Mouse (Mus musculus) left cerebral cortex, adult 9 months (tissue): Measurements from ENCODE around the gene Ank.
"Not testable (repeated sequence)": the region's sequence is repeated elsewhere in the genome, so short reads cannot be mapped to it uniquely, and the experiment has no call there.

Source experiments
- DNase-seq, 2 experiments: peaks; one replicate each; pipeline ENCODE4 v3.0.0; 2022; ENCODE audit warnings: low spot score in 2 of 2

The Ank gene

DNA sequence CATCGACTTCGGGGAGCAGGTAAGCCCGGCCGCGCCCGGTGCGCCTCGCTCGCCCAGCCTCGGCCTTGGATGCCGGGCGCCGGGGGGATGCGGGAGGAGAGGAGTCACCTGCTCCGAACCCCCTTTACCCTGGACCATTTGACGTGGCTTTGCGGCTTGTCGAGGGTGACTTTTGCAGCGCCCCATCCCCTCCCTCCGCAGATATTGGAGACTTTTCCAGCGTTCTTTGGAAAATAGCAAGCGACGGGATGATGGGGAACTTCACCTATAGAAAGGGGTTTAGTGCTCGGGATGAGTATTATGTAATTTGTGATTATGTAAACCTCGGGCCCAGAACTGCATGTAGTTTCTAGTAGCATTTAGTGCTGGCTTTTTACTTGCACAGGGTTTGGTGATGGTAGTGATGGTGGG is 609 bp downstream of the Ank start:
- DNase-seq: peak in 1 of 2 experiments; percentile 49

GRCm38 (mm10) chr15:27467641-27468040 is 1.2 kb downstream of the Ank start:
- peak in 1 of 2 experiments; percentile 58 for DNase-seq

GRCm38 (mm10) chr15:27468822-27469488 is 2.5 kb downstream of the Ank start:
- DNase-seq: no peak

DNA sequence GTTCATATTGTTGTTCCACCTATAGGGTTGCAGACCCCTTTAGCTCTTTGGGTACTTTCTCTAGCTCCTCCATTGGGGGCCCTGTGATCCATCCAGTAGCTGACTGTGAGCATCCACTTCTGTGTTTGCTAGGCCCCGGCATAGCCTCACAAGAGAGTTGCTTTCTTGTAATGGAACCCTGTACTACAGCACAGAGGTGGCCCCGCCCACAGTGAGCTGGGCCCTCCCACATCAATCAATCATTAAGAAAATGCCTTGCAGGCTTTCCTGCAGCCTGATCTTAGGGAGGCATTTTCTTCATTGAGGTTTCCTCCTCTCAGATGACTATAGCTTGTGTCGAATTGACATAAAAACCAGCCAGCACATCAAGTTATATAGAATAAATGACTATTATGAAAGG is 3.9 kb downstream of the Ank start:
- DNase-seq: not testable (repeated sequence)

GRCm38 (mm10) chr15:27472315-27472714 is 5.8 kb downstream of the Ank start:
- no peak for DNase-seq

DNA sequence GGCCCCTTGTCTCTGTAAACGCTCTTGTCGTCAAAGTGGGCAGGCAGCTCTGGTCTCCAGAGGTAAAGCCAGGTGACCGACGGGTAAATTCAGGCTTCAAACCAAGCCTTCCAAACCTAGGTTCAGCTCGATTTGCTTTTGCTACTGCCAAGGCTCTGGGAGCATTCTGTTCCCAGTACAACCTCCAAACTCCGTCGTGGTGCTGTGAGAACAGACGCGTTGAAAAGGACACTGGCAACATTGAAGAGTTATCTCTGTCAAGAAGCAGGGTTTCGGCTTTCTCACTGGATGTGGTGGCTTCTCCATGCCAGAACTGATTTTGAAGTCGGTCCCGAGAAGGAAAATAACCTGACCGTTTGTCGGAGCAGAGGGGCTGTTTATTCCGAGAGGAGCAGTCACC is 9.5 kb downstream of the Ank start:
- no peak for DNase-seq

GRCm38 (mm10) chr15:27476671-27477070 is 10.2 kb downstream of the Ank start:
- no peak for DNase-seq

- DNase-seq: no peak
These were observed 10.7 kb downstream of the Ank start for GRCm38 (mm10) chr15:27477159-27477558.

DNA sequence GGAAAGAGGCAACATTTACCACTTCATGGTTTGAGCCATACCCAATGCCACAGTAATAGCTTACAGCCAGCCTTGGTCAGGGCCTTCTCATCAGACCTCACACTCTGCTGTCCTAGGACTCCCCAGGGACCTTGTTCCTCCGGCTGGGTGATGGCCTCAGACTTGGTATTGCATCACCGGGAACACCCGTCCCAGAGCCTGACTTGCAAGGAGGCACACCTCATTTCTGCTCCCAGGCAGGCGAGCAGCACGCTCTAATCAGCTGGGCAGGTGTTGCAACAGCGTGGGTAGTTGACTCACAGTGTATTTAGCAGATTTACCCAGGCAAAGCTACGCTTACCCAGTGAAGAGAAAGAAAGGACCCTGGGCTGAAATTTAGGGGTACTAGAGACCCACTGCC is 11.2 kb downstream of the Ank start:
- no peak for DNase-seq

DNA sequence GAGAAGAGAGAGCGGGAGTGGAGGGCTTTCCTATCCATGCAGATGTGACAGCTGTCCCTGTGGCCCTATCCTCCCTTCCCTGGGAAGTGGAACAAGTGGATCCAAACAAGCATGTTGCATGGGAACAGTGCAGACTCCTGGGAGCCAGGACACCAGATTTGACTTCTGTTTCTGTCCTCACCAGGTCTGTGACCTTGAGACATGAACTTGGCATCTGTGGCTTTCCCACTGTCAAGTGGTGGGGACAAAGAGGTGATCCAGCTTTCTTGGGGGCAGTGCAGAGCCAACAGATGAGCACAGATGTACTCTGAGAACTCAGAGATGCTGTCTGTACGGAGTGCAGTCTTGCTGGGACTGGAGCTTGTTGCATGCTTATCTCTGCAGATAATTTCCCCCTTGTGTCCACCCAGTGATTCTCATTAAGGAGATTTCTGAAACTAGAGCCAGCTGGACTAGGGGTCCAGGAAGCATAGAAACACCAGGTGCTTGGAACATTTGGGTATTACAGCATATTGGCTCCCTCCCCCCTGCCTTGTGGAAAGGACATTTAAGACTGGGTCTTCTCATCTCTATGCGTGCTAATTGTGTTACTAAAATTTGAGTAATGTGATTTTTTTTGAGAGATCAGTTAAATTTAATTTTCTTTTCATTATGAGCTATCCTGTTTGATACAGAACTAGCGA is 14.0 kb downstream of the Ank start:
- no peak for DNase-seq

DNA sequence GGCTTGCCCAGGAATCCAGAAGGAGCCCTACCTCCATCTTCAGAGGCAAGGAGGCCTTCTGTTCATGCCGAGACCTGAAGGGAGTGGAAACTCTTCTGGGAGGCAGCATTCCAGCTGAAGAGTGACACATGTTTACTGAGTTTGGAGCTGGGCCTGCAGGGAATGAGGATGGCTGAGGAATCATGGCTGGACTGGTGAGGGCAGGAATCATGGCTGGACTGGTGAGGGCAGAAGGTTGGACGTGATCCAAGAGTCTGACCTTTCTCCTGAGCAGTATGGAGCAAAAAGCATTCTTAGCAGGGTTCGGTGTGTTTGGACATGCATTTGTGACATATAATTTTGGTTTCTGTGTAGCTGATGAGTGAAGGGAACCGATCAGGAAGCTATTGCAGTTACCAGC is 15.5 kb downstream of the Ank start:
- DNase-seq: no peak

GRCm38 (mm10) chr15:27483183-27483582 is 16.7 kb downstream of the Ank start:
- no peak for DNase-seq

- no peak for DNase-seq
These were observed 19.2 kb downstream of the Ank start for GRCm38 (mm10) chr15:27485567-27486278.

DNA sequence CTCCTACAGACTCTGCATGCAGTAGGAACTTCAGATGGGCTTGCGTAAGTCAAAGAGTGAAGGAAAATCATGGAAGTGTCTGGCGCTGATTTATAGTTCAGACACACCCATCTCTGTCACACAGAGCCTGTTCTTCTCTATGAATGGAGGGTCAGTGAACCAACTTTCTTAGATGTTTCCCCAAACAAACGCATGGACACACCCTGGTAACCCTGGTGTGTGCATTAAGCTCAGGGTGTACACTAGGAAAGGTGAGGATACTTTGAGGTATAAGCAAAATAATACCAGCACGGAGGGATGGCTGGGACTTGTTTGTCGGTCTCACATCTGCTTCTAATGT is 19.8 kb downstream of the Ank start:
- no peak for DNase-seq

DNA sequence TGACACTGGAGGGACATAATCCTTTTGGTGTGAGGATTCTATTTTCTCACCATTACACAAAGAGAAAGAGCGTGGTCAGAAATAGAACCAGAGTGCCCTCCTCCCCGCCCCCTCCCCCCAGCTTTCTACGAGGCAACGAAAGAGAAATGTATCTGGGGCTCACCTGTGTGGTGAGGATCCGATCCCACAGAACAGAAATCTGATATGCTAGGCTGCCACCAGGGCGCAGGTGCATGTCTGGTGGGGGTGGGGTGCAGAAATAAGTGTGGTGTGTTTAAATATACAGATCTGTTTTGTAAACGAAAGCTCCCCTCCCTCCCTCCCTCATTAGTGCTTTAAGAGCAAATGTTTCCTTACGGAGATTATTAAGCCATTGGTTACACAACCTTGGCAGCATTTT is 20.6 kb downstream of the Ank start:
- DNase-seq: no peak

- peak in 1 of 2 experiments; percentile 61 for DNase-seq
These were observed 21.6 kb downstream of the Ank start for GRCm38 (mm10) chr15:27488042-27488441.

GRCm38 (mm10) chr15:27490676-27491075 is 24.2 kb downstream of the Ank start:
- DNase-seq: no peak

DNA sequence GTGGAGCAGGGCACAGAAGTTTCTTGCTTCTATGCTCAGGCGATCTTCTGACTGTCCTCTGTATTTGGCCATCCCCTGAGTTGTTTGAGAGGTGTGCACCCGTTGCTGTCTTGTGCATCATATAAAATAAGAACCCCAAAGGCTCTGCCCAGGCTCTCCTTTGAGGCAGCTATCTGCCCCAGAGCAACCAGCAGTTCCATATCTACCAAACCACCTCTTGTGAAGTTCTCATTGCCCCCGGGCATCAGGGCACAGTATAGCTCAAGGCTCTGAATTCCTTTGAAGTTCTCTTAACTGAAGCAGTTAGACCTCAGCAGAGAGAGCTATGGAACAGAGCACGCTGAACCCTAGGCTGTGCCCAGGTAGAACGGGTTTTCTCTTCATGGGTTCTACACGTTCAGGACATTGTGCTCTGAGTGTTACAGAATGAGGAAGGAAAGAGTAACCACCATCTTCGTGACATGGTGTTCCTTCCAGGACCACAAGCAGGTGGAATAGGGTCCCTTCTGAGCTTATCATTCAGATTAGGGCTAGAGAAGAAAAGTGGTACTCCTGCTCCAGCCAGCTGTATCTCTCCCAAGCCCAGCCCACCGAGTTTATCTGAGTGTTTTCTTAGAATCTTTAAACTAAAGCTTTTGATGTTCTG is 25.1 kb downstream of the Ank start:
- no peak for DNase-seq

DNA sequence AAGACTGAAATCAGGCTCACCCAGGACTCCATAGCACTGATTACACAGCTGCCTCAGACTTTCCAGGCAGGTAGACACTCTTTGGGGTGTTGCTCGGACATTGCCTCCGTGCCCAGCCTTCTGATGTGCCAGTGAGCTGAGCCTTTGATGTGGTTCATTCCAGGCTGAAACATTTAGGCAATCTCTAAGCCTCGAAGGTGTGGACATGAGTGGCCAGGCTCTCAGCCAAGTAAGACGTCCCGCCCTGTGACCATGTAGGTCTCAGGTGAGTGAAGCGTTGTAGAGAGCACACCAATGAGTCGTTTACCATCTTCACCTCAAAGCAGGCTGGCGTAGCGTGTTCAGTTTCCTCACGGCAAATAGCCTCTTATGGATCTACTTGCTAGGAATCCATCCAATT is 25.7 kb downstream of the Ank start:
- no peak for DNase-seq

- no peak for DNase-seq
These were observed 26.3 kb downstream of the Ank start for GRCm38 (mm10) chr15:27492734-27493133.

DNA sequence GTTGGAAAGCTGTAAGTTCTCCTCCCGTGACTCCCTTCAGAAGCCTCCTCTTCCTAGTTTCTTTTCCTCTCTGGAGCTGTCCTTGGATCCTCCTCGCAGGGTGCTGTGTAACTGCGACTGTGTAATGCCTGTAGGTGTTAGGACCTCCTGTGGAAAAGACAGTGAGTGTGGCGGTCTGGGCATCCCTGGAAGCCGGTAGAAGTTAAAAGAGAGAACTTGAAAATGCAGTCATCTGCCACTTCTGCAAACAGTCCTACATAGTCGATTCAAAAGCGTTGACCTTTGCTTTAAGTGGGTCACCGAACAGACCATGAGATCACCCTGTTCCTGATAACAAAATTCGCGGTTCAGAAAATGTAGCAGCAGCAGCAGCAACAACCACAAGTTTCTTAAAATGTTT is 27.0 kb downstream of the Ank start:
- no peak for DNase-seq

- DNase-seq: no peak
These were observed 29.5 kb downstream of the Ank start for GRCm38 (mm10) chr15:27495981-27496401.
